Mouse (Mus musculus) spleen, embryonic (tissue): ENCODE measurements around the gene E2f7.

Experiments used
- CTCF ChIA-PET: fragments of 350-600 bp; sonication (Branson Sonifier 250); formaldehyde crosslinking; loops from one replicate; lab custom pipeline; 2022; lab: Charles Lee

E2f7 gene

DNA sequence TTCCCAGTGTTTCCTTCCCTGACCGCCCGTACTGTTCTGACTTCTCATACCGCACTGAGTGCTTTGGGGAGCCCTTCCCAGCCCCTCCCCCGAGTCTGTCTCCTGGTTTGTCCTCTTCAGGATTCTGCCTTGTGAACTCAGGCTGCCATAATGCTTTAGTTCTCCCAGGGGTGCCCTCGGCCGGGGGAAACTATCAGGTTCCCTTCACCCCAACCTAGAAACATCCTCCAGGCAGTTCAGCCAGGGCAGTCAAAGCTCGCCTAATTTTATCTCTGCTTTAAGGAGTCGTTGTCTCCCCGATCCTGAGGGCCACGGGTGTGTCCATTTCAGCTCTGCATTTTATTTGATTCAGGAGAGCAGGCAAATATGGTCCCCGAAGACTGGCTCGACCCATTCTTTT lies 28.0 kb downstream of the E2f7 start:
- CTCF ChIA-PET, result no interaction called here

DNA sequence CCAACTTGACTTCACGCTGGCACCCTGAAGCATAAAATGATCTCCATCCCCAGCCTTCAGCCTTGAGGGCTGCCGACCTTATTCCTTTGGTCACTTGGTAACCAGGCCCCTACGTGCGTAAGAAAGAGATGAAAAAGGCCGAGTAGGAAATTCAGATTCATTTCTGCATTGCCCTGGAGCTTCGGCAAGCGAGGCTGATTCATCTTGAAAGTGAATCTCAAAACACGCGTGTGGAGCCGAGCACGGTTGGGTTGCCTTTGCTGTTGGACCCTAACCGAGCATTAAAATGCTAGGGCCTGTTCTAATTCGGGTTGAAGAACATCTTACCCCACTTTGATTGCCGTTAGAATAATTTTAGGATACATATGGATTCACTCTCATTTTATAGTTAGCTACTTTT lies 28.6 kb downstream of the E2f7 start:
- CTCF ChIA-PET, result no interaction called here

DNA sequence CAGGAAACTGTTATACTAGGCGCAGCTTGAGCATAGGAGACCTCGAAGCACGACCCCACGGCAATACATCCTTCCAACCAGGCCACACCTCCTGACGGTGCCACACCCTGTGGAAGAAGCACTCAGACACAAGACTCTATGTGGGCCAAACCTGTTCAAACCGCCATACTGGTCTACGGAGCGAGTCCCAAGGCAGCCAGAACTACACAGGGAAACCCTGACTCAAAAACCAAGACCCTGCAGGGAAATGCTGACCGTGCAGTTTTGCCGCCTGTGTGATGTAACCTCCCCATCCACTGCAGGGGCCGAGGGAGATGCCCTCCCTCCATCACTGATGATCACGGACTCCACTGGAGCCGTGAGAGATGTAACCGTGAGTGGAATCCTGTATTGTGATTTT lies 36.5 kb downstream of the E2f7 start:
- CTCF ChIA-PET, result no interaction called here

GRCm38 (mm10) chr10:110782655-110783054 lies 37.4 kb downstream of the E2f7 start:
- CTCF ChIA-PET, result no interaction called here

- CTCF ChIA-PET, result interaction anchor here (0.6 kb wide), 1 partner anchor 46 kb away, joined by 13 read pairs; no protein-coding TSS in a partner anchor
Observed at GRCm38 (mm10) chr10:110788049-110788752, 43.0 kb downstream of the E2f7 start.

DNA sequence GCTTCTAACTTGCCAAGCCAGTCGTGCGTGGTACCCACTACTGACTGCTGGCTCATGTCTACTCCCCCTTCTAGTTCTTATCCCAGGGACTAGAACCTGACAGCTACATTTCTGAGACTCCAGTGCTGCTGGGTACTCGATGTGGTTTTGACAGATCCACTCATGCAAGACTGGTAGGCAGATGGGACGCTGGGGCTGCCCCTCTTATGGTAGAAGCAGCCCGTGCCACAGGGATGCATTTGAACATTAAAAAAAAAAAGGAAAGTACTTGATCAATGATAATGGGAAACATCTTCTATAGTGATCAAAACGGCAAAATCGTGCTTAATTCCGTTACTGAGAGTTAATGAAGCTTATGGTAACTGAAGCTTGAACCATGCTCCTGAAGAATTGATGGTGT lies 44.4 kb downstream of the E2f7 start:
- CTCF ChIA-PET, result interaction anchor here (0.7 kb wide), 1 partner anchor 701 kb away, joined by 6 read pairs; no protein-coding TSS in a partner anchor

GRCm38 (mm10) chr10:110793150-110793787 lies 48.0 kb downstream of the E2f7 start:
- CTCF ChIA-PET, result no interaction called here

DNA sequence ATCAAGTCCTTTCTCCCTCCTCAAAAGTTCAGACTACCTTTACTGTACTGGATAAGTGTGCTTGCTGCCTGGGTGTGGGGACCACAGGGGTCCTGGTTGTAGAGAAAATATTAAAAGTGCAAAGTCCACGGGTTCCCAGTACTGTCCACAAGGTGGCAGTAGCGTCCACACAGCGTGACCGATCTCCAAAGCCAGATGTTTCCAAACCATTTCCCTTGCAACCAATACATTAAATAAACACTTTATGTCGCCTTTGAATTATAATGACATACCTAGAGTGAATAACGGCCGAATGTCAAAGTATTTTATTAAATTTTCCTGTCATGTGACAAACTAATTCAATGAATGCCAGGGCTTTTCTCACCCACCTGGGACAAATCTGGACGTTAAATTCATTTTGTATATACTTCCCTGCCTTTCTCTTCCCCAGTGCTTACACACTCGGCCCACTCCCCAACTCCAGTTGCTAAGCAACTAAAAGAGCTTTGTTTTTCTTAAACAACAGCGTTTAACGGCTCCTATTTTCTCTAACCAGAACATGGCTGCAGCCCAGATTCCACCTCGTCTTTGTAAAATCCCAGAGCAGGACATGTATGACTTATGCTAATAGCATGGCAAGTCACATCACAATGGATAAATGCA lies 49.4 kb downstream of the E2f7 start:
- CTCF ChIA-PET, result interaction anchor here (0.7 to 0.9 kb wide), 3 partner anchors 16 to 161 kb away, joined by 4 to 7 read pairs (median 5); no protein-coding TSS in a partner anchor

DNA sequence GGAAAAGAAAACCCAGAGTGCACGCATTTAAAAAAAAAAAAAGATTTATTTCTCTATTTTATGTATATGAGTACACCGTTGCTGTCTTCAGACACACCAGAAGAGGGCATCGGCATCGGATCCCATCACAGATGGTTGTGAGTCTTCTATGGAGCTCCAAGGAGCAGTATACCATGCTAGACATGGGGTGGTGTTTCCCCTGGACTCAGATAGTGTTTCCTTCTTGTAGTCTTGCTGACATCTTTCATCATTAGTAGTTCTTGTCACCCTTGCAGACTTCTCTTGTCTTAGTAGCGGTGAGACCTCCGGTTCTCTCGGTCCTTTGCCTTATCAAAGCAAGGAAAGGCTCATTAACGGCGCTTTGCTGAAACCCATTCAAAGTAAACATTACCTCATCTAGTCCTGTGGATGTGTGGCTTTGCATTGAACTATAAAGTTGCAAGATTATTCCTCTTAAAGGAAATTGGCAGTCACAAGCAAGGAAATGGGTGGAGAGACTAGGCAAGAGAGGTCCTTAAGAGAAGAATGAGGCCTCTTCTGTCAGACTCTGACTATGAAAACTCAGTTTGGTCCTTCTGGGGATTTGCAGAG lies 50.1 kb downstream of the E2f7 start:
- CTCF ChIA-PET, result interaction anchor here (0.7 to 0.9 kb wide), 2 partner anchors 159 to 160 kb away, joined by 5 to 7 read pairs; no protein-coding TSS in a partner anchor

- CTCF ChIA-PET, result interaction anchor here (0.6 kb wide), 1 partner anchor 428 kb away, joined by 8 read pairs; no protein-coding TSS in a partner anchor
Observed at GRCm38 (mm10) chr10:110801296-110801695, 56.1 kb downstream of the E2f7 start.

DNA sequence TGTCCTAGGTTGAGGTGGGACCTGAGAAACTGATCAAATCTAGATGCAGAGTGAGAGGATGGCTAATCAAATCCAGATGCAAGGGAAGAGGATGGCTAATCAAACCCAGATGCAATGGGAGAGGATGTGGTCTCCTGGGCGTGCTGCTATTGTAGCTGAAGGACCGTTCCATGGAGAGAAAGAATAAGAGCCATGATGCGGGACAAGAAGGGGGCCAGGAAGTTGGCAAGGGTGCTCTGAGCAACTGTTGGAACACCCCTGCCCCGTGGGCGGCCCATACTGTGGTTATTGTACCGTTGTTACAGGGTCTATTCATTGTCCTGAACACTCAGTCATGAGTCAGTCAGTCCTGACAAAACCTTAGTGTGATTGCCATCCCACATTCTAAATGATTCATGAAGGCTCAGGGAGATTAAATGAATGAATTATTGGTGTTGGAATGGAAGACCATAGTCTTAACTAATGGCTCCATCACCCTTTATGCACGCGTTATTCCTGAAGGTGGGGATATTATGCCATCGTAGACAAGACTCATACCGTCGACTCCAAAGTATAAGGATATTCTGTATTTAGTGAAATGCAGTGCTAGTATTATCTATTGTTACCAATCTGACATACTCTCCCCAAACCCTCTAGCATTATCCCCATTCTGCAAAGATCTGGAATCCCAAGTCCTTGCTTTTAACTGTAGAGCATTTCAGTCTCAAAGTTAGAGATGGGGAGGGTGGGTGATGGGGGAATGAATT lies 59.2 kb downstream of the E2f7 start:
- CTCF ChIA-PET, result no interaction called here

DNA sequence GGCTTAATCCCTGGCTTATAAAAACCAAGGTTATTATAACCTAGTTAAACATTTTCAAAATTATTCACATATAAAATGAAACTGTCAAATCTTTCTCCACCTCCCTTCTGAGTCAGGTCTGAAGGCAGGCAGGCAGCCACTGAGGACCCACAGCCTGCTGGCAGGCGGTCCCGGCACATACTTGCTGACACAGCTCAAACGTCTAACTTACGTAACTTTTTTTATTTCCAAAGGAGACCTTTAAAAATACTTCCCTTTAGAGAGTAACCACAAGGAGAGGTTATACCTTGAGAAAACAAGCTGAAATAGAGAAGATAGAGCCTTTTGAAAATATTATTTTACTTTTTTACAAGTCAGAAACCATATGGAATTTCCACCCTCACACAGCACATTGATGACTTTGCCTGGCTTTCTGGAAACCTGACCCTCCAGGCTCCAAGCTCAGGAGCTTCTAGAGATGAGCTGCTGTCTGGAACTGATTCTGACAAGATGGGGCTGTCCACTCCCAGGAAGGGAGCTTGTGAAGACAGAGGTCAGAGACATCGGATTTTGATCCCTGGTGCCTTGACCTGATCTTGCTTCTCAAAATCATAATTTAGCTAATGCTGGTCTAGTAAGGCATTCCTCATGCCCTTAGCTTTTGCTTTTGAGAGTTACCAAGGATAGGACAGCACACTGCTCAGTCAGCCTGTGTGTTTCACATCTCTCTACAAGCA lies 59.9 kb downstream of the E2f7 start:
- CTCF ChIA-PET, result no interaction called here

- CTCF ChIA-PET, result interaction anchor here (0.5 kb wide), 1 partner anchor 170 kb away, joined by 4 read pairs; no protein-coding TSS in a partner anchor
Observed at GRCm38 (mm10) chr10:110806471-110806870, 61.2 kb downstream of the E2f7 start.

DNA sequence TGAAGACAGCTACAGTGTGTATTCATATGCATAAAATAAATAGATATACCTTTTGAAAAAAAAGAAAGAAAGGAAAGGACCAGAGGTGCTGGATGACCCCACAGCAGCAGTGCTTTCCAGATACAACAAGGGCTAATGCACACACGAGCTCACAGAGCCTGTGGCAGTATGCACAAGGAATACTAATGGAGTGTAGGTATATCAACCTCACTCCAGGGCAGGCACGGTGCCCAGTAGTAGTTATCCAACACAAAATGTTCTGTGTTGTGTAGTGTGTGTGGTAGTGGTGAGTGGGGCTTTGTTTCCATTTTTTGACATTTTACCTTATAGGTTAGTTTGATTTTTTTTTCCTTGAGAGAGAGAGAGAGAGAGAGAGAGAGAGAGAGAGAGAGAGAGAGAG lies 65.3 kb downstream of the E2f7 start:
- CTCF ChIA-PET, result interaction anchor here (0.6 to 0.7 kb wide), 2 partner anchors 16 to 87 kb away, joined by 3 to 4 read pairs; no protein-coding TSS in a partner anchor

GRCm38 (mm10) chr10:110811209-110811861 lies 66.1 kb downstream of the E2f7 start:
- CTCF ChIA-PET, result no interaction called here

DNA sequence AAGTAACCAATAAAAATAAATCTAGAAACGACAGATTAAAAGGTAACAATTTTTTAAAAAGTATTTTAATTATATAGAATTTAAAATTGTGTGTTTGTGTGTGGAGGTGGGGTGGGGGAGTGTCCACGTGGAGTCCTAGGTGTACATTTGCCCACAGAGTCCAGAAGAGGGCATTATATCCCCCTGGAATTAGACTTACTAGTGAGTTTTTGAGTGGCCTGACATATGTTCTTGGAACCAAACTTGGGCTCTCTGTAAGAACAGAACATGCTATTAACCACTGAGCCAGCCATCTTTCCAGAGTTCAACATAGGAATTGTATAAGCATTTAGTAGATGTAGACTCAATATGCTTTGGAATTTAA lies 66.6 kb downstream of the E2f7 start:
- CTCF ChIA-PET, result no interaction called here

DNA sequence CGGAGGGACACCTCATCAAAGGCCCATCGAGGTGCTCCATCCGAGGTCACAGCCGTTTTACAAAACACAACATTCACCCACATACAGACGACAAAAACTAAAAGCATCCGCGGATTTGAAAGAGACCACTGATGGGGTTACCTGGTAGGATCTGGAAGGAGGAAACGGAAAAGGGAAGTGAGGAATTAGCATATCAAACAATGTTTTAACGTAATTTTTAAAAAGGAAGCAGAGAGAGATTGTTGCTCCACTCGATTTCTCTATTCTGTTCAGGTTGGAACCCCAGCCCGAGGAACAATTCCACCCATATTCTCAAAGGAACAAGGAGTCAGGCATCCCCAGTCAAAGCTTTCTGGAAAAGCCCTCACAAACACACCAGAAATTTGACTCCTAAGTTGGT lies 75.9 kb downstream of the E2f7 start:
- CTCF ChIA-PET, result interaction anchor here (0.5 kb wide), 1 partner anchor 235 kb away, joined by 3 read pairs; no protein-coding TSS in a partner anchor

DNA sequence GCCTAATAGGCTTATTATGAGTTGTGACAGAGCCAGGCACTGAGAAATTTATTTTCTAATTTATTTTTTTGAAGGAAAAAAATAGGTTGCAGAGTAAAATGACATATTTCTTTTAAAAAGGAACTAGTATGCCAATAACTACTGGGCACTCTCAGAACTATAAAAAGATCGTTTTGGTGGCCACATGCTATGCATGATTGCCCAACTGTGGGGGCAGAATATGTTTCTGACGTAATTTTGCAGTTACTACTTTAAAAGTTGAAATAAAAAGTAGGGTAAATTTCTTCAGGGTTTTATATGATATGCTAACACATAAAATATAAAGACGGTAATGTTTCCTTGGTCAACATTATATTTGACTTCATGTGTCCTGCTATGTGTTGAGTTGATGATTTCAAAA lies 76.5 kb downstream of the E2f7 start:
- CTCF ChIA-PET, result no interaction called here

DNA sequence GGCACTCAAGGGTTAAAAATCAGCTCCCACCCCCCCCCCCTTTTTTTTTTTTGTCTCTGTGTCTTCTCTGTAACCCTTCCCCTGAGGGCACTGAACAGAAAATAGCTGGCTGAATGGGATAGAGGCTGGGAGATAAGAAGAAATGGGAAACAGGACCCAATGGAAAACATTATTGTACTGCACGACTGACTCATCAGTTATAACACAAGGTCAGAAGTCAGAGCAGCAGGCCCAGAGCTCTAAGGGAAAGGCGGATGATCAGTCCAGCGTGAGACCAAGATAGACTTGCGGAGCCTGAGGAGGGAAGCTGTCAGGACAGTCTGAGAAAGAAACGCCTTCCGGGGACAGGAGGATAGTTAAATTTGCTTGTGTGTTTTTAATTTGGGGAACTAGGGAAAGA lies 87.1 kb downstream of the E2f7 start:
- CTCF ChIA-PET, result no interaction called here
